Mouse (Mus musculus): ENCODE results near the gene Mepe.

Gene Mepe

GRCm38 (mm10) chr5:104351874-104352273 lies 26.7 kb downstream of the Mepe start:
- no peak for DNase-seq (ENCODE audit: low read depth, low spot score)

- no peak for DNase-seq (ENCODE audit: low read depth, low spot score)
These were observed 32.4 kb downstream of the Mepe start for GRCm38 (mm10) chr5:104357575-104357974.

- DNase-seq (ENCODE audit: low read depth, low spot score) = no peak
These were observed 33.5 kb downstream of the Mepe start for GRCm38 (mm10) chr5:104358592-104358991.

- DNase-seq (ENCODE audit: low read depth, low spot score) = no peak
These were observed 34.1 kb downstream of the Mepe start for GRCm38 (mm10) chr5:104359257-104359656.

GRCm38 (mm10) chr5:104370580-104370979 lies 45.5 kb downstream of the Mepe start:
- no peak for DNase-seq (ENCODE audit: low read depth, low spot score)

GRCm38 (mm10) chr5:104371284-104371683 lies 46.2 kb downstream of the Mepe start:
- no peak for DNase-seq (ENCODE audit: low read depth, low spot score)

- DNase-seq (ENCODE audit: low read depth, low spot score) = no peak
These were observed 48.6 kb downstream of the Mepe start for GRCm38 (mm10) chr5:104373648-104374307.

GRCm38 (mm10) chr5:104374308-104374660 lies 49.2 kb downstream of the Mepe start:
- no peak for DNase-seq (ENCODE audit: low read depth, low spot score)

- DNase-seq (ENCODE audit: low read depth, low spot score) = no peak
These were observed 50.0 kb downstream of the Mepe start for GRCm38 (mm10) chr5:104375132-104375531.

GRCm38 (mm10) chr5:104376890-104377289 lies 51.8 kb downstream of the Mepe start:
- DNase-seq (ENCODE audit: low read depth, low spot score) = no peak

- no peak for DNase-seq (ENCODE audit: low read depth, low spot score)
These were observed 55.4 kb downstream of the Mepe start for GRCm38 (mm10) chr5:104380574-104380973.

- DNase-seq (ENCODE audit: low read depth, low spot score) = no peak
These were observed 56.5 kb downstream of the Mepe start for GRCm38 (mm10) chr5:104381671-104382070.

GRCm38 (mm10) chr5:104384540-104384939 lies 59.4 kb downstream of the Mepe start:
- DNase-seq (ENCODE audit: low read depth, low spot score) = no peak

GRCm38 (mm10) chr5:104385521-104385920 lies 60.4 kb downstream of the Mepe start:
- DNase-seq (ENCODE audit: low read depth, low spot score) = no peak

GRCm38 (mm10) chr5:104386908-104387307 lies 61.8 kb downstream of the Mepe start:
- no peak for DNase-seq (ENCODE audit: low read depth, low spot score)
